Mouse (Mus musculus): Measurements from ENCODE around the gene Nabp1.

The Nabp1 gene

GRCm38 (mm10) chr1:51478262-51479026 lies at the start of gene Nabp1:
Gene Nabp1 (minus strand): TSS chr1:51478425.
- DNase-seq = peak; percentile 98

- DNase-seq = no peak
Observed at GRCm38 (mm10) chr1:51525563-51526265, 47.5 kb upstream of the Nabp1 start.

- DNase-seq = no peak
Observed at GRCm38 (mm10) chr1:51521651-51522050, 43.4 kb upstream of the Nabp1 start.

GRCm38 (mm10) chr1:51520246-51520780 lies 42.1 kb upstream of the Nabp1 start:
- no peak for DNase-seq

- DNase-seq = no peak
Observed at GRCm38 (mm10) chr1:51519112-51519511, 40.9 kb upstream of the Nabp1 start.

- DNase-seq = no peak
Observed at GRCm38 (mm10) chr1:51515625-51516024, 37.4 kb upstream of the Nabp1 start.

- DNase-seq = no peak
Observed at GRCm38 (mm10) chr1:51515041-51515440, 36.8 kb upstream of the Nabp1 start.

- DNase-seq = no peak
Observed at GRCm38 (mm10) chr1:51514379-51514778, 36.2 kb upstream of the Nabp1 start.

GRCm38 (mm10) chr1:51513059-51513713 lies 35.0 kb upstream of the Nabp1 start:
- no peak for DNase-seq

GRCm38 (mm10) chr1:51512326-51512725 lies 34.1 kb upstream of the Nabp1 start:
- DNase-seq = no peak

GRCm38 (mm10) chr1:51509776-51510175 lies 31.6 kb upstream of the Nabp1 start:
- DNase-seq = no peak

GRCm38 (mm10) chr1:51509083-51509482 lies 30.9 kb upstream of the Nabp1 start:
- DNase-seq = no peak

GRCm38 (mm10) chr1:51508543-51508942 lies 30.3 kb upstream of the Nabp1 start:
- DNase-seq = no peak

GRCm38 (mm10) chr1:51507436-51507835 lies 29.2 kb upstream of the Nabp1 start:
- no peak for DNase-seq

GRCm38 (mm10) chr1:51506236-51506635 lies 28.0 kb upstream of the Nabp1 start:
- no peak for DNase-seq

- no peak for DNase-seq
Observed at GRCm38 (mm10) chr1:51505632-51506031, 27.4 kb upstream of the Nabp1 start.

GRCm38 (mm10) chr1:51503055-51503454 lies 24.8 kb upstream of the Nabp1 start:
- no peak for DNase-seq

- DNase-seq = no peak
Observed at GRCm38 (mm10) chr1:51502353-51502752, 24.1 kb upstream of the Nabp1 start.

- DNase-seq = no peak
Observed at GRCm38 (mm10) chr1:51501251-51501650, 23.0 kb upstream of the Nabp1 start.

- no peak for DNase-seq
Observed at GRCm38 (mm10) chr1:51498601-51499098, 20.4 kb upstream of the Nabp1 start.

GRCm38 (mm10) chr1:51496163-51496562 lies 17.9 kb upstream of the Nabp1 start:
- no peak for DNase-seq

GRCm38 (mm10) chr1:51493592-51494307 lies 15.5 kb upstream of the Nabp1 start:
- no peak for DNase-seq

GRCm38 (mm10) chr1:51486291-51486690 lies 8.1 kb upstream of the Nabp1 start:
- DNase-seq = no peak
